Mouse (Mus musculus): ENCODE data around the gene Rps6ka6. TPM values are rescaled to one million over a fixed set of nuclear protein-coding genes. Genes with fewer than 3 reads are reported as not detected.

The Rps6ka6 gene
- 0.01 TPM in 1 of 2 replicates, not detected in the other for polyA plus RNA-seq (2012; rRNA removed)

DNA sequence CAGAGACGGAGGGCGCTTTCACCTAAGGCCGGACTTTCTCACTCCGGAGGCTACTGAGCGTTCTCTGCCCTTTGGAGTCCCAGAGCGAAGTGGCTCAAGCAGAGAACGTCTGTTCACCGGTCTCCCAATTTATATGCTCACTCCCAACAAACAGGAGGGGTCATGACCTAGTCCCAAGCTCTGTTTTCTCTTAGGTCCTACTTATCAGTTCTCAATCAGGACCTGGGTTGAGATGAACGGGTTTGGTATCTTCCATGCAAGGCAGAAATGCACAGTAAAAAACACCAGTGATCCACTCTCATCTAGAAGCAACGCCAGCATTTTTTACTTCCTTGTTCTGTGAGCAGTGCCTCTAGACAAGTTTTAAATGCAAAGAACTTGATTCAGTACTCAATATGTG, at the start of gene Rps6ka6:
TSS of gene Rps6ka6 (minus strand) at position 101 of the 400 bp plus-strand sequence.
- 72% methylated on average over 10 of the region's 10 CpGs for WGBS
- H3K4me3 ChIP-seq (ENCODE audit: extremely low read depth, insufficient read depth, insufficient read length), result no peak within 1 kb of the TSS
- no peak within 1 kb of the TSS for H3K27ac ChIP-seq (ENCODE audit: insufficient read depth, low read length)
- TF ChIP-seq CTCF (IDR thresholded peaks at IDR 0.05; ENCODE audit: extremely low read depth, insufficient read depth, insufficient read length, insufficient replicate concordance), result no peak
- no peak for DNase-seq (ENCODE audit: low read depth in 1 of 2, low spot score in 2 of 2)
- H3K36me3 ChIP-seq (ENCODE audit: control insufficient read depth, insufficient read depth, low read length), result no peaks in the 10 kb centered on the region
- no peaks in the 10 kb centered on the region for H3K4me1 ChIP-seq (ENCODE audit: control insufficient read depth, insufficient read depth, insufficient read length)
- no peaks in the 10 kb centered on the region for H3K27me3 ChIP-seq (ENCODE audit: control insufficient read depth, insufficient read depth, low read length)

DNA sequence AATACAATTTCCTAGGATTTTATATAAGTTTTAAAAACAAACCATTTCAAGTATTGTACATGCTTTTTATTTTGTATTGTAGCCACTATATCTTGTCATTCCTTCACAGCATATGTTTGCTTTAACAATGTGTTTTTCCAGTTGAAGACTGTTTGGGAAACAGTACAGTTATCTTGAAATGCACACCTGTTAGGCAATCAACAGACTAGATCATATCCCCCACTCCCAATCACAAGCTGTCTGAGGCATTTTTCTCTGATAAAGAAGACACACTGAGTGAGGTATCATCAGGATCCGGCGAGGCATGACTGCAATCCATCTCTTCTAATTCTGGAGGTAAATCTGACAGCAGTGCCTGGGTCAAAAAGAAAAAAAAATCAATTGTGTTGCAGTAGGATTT, 39.3 kb upstream of the Rps6ka6 start:
- DNase-seq (ENCODE audit: low read depth in 1 of 2, low spot score in 2 of 2), result no peak
- Histone ChIP-seq H3K27ac (ENCODE audit: insufficient read depth, low read length) (no peak overlapping the region), H3K36me3 (ENCODE audit: control insufficient read depth, insufficient read depth, low read length) (no peaks in the 10 kb centered on the region), H3K27me3 (ENCODE audit: control insufficient read depth, insufficient read depth, low read length) (no peaks in the 10 kb centered on the region), H3K4me1 (ENCODE audit: control insufficient read depth, insufficient read depth, insufficient read length) (no peaks in the 10 kb centered on the region), H3K4me3 (ENCODE audit: extremely low read depth, insufficient read depth, insufficient read length) (no peak overlapping the region)
- WGBS, result 86% methylated on average over 2 of the region's 2 CpGs
- TF ChIP-seq POLR2A (IDR thresholded peaks at IDR 0.05; ENCODE audit: low read depth, low read length) (no peak), CTCF (IDR thresholded peaks at IDR 0.05; ENCODE audit: extremely low read depth, insufficient read depth, insufficient read length, insufficient replicate concordance) (no peak)

DNA sequence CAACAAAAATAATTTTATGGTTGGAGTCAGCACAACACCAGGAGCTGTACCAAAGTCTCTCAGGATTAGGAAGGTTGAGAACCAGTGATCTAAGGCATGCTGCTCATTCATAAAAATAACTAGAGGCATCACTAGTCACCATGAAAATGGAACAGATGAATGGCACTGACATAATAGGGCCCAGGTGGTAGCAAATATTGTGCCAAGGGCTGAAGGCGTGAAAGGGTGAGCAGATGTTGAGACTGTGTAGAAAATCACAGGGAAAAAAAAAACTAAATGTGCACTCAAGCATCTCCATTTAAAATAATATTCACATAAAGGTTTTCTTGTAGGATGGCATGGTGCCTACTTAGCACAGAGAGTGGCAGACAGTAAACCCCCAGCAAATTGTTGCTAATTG, 19.6 kb downstream of the Rps6ka6 start:
- TF ChIP-seq POLR2A (IDR thresholded peaks at IDR 0.05; ENCODE audit: low read depth, low read length), result no peak
- TF ChIP-seq CTCF (IDR thresholded peaks at IDR 0.05; ENCODE audit: extremely low read depth, insufficient read depth, insufficient read length, insufficient replicate concordance), result no peak
- no peaks in the 10 kb centered on the region for H3K36me3 ChIP-seq (ENCODE audit: control insufficient read depth, insufficient read depth, low read length)
- H3K27ac ChIP-seq (ENCODE audit: insufficient read depth, low read length), result no peak overlapping the region
- no peaks in the 10 kb centered on the region for H3K27me3 ChIP-seq (ENCODE audit: control insufficient read depth, insufficient read depth, low read length)
- 100% methylated on average over 1 of the region's 1 CpGs for WGBS
- H3K4me3 ChIP-seq (ENCODE audit: extremely low read depth, insufficient read depth, insufficient read length), result no peak overlapping the region
- no peak for DNase-seq (ENCODE audit: low read depth in 1 of 2, low spot score in 2 of 2)
- H3K4me1 ChIP-seq (ENCODE audit: control insufficient read depth, insufficient read depth, insufficient read length), result no peaks in the 10 kb centered on the region

DNA sequence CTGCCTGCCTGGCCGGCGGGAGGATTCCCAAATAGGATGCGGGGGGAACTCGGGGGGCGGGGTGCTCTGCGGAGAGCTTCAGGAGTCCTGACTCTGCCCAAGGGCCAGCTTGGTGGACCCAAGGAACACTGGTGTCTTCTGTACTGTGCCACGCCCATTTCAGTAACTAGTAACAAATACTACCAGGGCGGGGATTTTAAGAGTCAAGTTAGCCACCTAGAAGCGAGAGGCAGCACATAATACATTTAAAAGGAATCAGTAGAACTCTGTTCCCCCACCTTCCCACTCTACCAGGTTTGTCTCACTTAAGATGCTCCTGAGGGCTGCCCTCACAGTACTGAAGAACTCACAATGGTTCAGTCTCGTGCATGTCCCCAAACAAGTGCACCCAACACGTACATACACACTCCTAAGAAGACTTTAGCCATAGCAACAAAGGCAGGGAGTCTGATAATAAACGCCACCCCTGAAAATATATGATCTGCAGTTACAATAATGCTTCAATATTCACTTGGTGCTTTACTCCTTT, 74.1 kb downstream of the Rps6ka6 start:
- no peak overlapping the region for H3K27ac ChIP-seq (ENCODE audit: insufficient read depth, low read length)
- WGBS, result 36% methylated on average over 12 of the region's 12 CpGs
- no peaks in the 10 kb centered on the region for H3K4me1 ChIP-seq (ENCODE audit: control insufficient read depth, insufficient read depth, insufficient read length)
- no peaks in the 10 kb centered on the region for H3K27me3 ChIP-seq (ENCODE audit: control insufficient read depth, insufficient read depth, low read length)
- DNase-seq (ENCODE audit: low read depth in 1 of 2, low spot score in 2 of 2), result no peak
- TF ChIP-seq POLR2A (IDR thresholded peaks at IDR 0.05; ENCODE audit: low read depth, low read length) (no peak), CTCF (IDR thresholded peaks at IDR 0.05; ENCODE audit: extremely low read depth, insufficient read depth, insufficient read length, insufficient replicate concordance) (no peak)
- H3K36me3 ChIP-seq (ENCODE audit: control insufficient read depth, insufficient read depth, low read length), result no peaks in the 10 kb centered on the region
- peak overlapping the region; percentile 2; the same call in 1 of the 2 replicates for H3K4me3 ChIP-seq (ENCODE audit: extremely low read depth, insufficient read depth, insufficient read length)

- H3K4me3 ChIP-seq (ENCODE audit: extremely low read depth, insufficient read depth, insufficient read length), result peak overlapping the region; percentile 44; the same call in 1 of the 2 replicates
- no peak for DNase-seq (ENCODE audit: low read depth in 1 of 2, low spot score in 2 of 2)
- no peak overlapping the region for H3K27ac ChIP-seq (ENCODE audit: insufficient read depth, low read length)
- TF ChIP-seq POLR2A (IDR thresholded peaks at IDR 0.05; ENCODE audit: low read depth, low read length) (no peak), CTCF (IDR thresholded peaks at IDR 0.05; ENCODE audit: extremely low read depth, insufficient read depth, insufficient read length, insufficient replicate concordance) (no peak)
- 25% methylated on average over 46 of the region's 72 CpGs for WGBS
- no peaks in the 10 kb centered on the region for H3K27me3 ChIP-seq (ENCODE audit: control insufficient read depth, insufficient read depth, low read length)
- H3K36me3 ChIP-seq (ENCODE audit: control insufficient read depth, insufficient read depth, low read length), result no peaks in the 10 kb centered on the region
- H3K4me1 ChIP-seq (ENCODE audit: control insufficient read depth, insufficient read depth, insufficient read length), result no peaks in the 10 kb centered on the region
Measured at GRCm38 (mm10) chrX:111462833-111463564, 74.8 kb downstream of the Rps6ka6 start.

DNA sequence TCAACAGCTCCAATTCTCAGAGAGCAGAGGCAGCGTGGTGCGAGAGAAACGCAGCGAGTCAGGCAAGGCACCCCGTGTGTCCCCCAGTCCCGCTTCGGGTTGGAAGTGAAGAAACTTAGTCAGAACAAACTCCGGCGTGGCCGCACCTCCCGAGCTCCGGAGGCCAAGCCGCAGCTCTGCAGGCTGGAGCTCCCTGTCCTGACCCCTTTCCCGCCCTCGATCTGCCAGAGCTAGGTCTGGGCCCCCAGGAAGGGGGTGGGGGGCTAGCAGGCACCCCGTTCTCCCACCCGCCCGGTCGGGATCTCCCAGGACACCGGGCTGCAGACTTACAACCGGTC, 75.3 kb downstream of the Rps6ka6 start:
- H3K4me3 ChIP-seq (ENCODE audit: extremely low read depth, insufficient read depth, insufficient read length), result peak overlapping the region; percentile 44; the same call in 1 of the 2 replicates
- no peak overlapping the region for H3K27ac ChIP-seq (ENCODE audit: insufficient read depth, low read length)
- WGBS, result 23% methylated on average over 21 of the region's 21 CpGs
- TF ChIP-seq POLR2A (IDR thresholded peaks at IDR 0.05; ENCODE audit: low read depth, low read length) (no peak), CTCF (IDR thresholded peaks at IDR 0.05; ENCODE audit: extremely low read depth, insufficient read depth, insufficient read length, insufficient replicate concordance) (no peak)
- DNase-seq (ENCODE audit: low read depth in 1 of 2, low spot score in 2 of 2), result no peak
- no peaks in the 10 kb centered on the region for H3K4me1 ChIP-seq (ENCODE audit: control insufficient read depth, insufficient read depth, insufficient read length)
- H3K36me3 ChIP-seq (ENCODE audit: control insufficient read depth, insufficient read depth, low read length), result no peaks in the 10 kb centered on the region
- no peaks in the 10 kb centered on the region for H3K27me3 ChIP-seq (ENCODE audit: control insufficient read depth, insufficient read depth, low read length)

- Histone ChIP-seq H3K36me3 (ENCODE audit: control insufficient read depth, insufficient read depth, low read length) (no peaks in the 10 kb centered on the region), H3K27me3 (ENCODE audit: control insufficient read depth, insufficient read depth, low read length) (no peaks in the 10 kb centered on the region), H3K4me3 (ENCODE audit: extremely low read depth, insufficient read depth, insufficient read length) (no peak overlapping the region), H3K4me1 (ENCODE audit: control insufficient read depth, insufficient read depth, insufficient read length) (no peaks in the 10 kb centered on the region), H3K27ac (ENCODE audit: insufficient read depth, low read length) (no peak overlapping the region)
- 33% methylated on average over 8 of the region's 8 CpGs for WGBS
- TF ChIP-seq POLR2A (IDR thresholded peaks at IDR 0.05; ENCODE audit: low read depth, low read length), result no peak
- no peak for TF ChIP-seq CTCF (IDR thresholded peaks at IDR 0.05; ENCODE audit: extremely low read depth, insufficient read depth, insufficient read length, insufficient replicate concordance)
- DNase-seq (ENCODE audit: low read depth in 1 of 2, low spot score in 2 of 2), result no peak
Measured at GRCm38 (mm10) chrX:111462092-111462491, 75.7 kb downstream of the Rps6ka6 start.
